Mouse (Mus musculus): ENCODE results near the gene Kcne3. TPM values are rescaled to one million over a fixed set of nuclear protein-coding genes. Genes with fewer than 3 reads are reported as not detected.

Kcne3 gene
- 2.4 and 3.0 TPM in 2 replicates for polyA plus RNA-seq (2015; fragmentation: Nextera tagmentation; extraction: Ambion mirVana)

- WGBS: 66% methylated on average over 3 of the region's 3 CpGs
- ATAC-seq (ENCODE audit: low read depth): no peak
- no peaks in the 10 kb centered on the region for H3K9me3 ChIP-seq (ENCODE audit: control insufficient read depth, low read length)
- H3K36me3 ChIP-seq (ENCODE audit: control insufficient read depth, insufficient read depth, low read length): no peaks in the 10 kb centered on the region
- no peak within 1 kb of the TSS for H3K4me3 ChIP-seq (ENCODE audit: low read length)
- H3K27me3 ChIP-seq (ENCODE audit: control insufficient read depth, insufficient read depth, low read depth, low read length): peaks cover 2% of the 10 kb centered on the region; the same call in 1 of the 2 replicates
- no peak within 1 kb of the TSS for H3K27ac ChIP-seq (ENCODE audit: low read length)
- no peak within 1 kb of the TSS for H3K4me2 ChIP-seq (ENCODE audit: low read depth, low read length)
- H3K9ac ChIP-seq (ENCODE audit: low read length): no peak within 1 kb of the TSS
- H3K4me1 ChIP-seq (replicated peaks; ENCODE audit: control insufficient read depth, insufficient read depth, low read length): peaks cover 10% of the 10 kb centered on the region
Measured at GRCm38 (mm10) chr7:100176269-100176668, at the start of gene Kcne3. Gene Kcne3 (plus strand): TSS chr7:100176502.

DNA sequence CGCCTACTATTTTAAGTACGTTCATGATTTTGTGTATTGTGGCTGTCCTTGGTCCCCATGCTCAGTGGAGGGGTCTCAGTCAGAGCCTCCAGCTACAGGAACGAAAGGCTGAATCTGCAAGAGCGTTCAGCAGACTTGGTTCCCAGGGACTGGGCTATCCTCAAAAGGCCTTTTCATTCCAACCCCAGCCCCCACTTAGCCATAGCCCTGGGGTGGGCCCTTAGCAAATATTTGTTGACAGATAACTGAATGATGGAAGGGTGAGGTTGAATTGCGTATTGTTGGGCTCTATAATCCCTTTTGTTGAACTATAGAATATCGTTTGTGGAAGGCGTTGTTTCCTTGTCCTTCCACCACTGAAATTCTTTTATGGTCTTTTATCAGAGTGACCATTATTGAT is 49.8 kb upstream of the Kcne3 start:
- H3K27ac ChIP-seq (ENCODE audit: low read length): no peak overlapping the region

DNA sequence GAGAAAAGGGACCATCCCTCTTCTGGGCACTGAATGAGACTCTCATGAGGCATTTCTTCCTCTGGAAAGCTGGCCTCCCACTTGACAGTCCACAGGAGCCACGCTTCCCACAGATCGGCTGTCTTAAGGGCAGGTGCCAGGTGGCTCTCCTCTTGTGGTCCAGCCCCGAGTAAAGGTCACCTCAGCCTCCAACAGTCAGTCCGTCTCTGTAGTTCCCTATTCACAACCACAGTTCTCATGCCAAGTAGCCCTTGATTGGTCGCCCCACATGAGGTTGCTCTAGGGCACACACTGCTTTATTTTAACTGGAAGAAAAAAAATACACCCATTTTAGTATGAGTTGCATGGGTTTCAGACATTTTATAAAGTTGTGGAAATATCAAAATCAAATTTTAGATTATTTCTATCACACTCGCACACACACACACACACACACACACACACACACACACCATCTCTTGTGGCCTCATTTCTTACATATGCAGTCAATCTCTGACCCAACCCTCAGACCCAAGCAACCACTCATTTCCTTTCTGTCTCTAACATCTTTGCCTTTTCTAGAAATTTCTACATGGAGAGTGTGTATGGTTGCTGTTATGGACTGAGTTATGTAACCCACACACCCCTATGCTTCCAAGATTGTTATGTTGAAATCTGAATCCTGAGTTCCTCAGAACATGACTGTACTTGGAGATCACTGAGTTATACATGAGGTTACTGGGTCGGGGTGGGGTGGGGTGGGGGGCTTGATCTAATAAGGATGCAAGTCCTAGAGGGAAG is 47.9 kb upstream of the Kcne3 start:
- Histone ChIP-seq H3K27me3 (ENCODE audit: control insufficient read depth, insufficient read depth, low read depth, low read length) (no peaks in the 10 kb centered on the region), H3K9me3 (ENCODE audit: control insufficient read depth, low read length) (no peaks in the 10 kb centered on the region), H3K36me3 (ENCODE audit: control insufficient read depth, insufficient read depth, low read length) (no peaks in the 10 kb centered on the region), H3K27ac (ENCODE audit: low read length) (no peak overlapping the region), H3K4me1 (replicated peaks; ENCODE audit: control insufficient read depth, insufficient read depth, low read length) (no peaks in the 10 kb centered on the region), H3K9ac (ENCODE audit: low read length) (no peak overlapping the region), H3K4me2 (ENCODE audit: low read depth, low read length) (no peak overlapping the region), H3K4me3 (ENCODE audit: low read length) (no peak overlapping the region)
- ATAC-seq (ENCODE audit: low read depth): no peak
- 68% methylated on average over 7 of the region's 7 CpGs for WGBS

More for the DNA sequence above, 49.8 kb upstream of the Kcne3 start:
- no peak for ATAC-seq (ENCODE audit: low read depth)
- Histone ChIP-seq H3K9me3 (ENCODE audit: control insufficient read depth, low read length) (no peaks in the 10 kb centered on the region), H3K4me1 (replicated peaks; ENCODE audit: control insufficient read depth, insufficient read depth, low read length) (no peaks in the 10 kb centered on the region), H3K4me2 (ENCODE audit: low read depth, low read length) (no peak overlapping the region), H3K36me3 (ENCODE audit: control insufficient read depth, insufficient read depth, low read length) (no peaks in the 10 kb centered on the region), H3K27me3 (ENCODE audit: control insufficient read depth, insufficient read depth, low read depth, low read length) (no peaks in the 10 kb centered on the region), H3K4me3 (ENCODE audit: low read length) (no peak overlapping the region), H3K9ac (ENCODE audit: low read length) (no peak overlapping the region)
- WGBS: 64% methylated on average over 7 of the region's 7 CpGs

- H3K27ac ChIP-seq (ENCODE audit: low read length): no peak overlapping the region
- ATAC-seq (ENCODE audit: low read depth): no peak
- no peaks in the 10 kb centered on the region for H3K36me3 ChIP-seq (ENCODE audit: control insufficient read depth, insufficient read depth, low read length)
- H3K4me3 ChIP-seq (ENCODE audit: low read length): no peak overlapping the region
- no peaks in the 10 kb centered on the region for H3K9me3 ChIP-seq (ENCODE audit: control insufficient read depth, low read length)
- H3K4me2 ChIP-seq (ENCODE audit: low read depth, low read length): no peak overlapping the region
- H3K4me1 ChIP-seq (replicated peaks; ENCODE audit: control insufficient read depth, insufficient read depth, low read length): no peaks in the 10 kb centered on the region
- no peaks in the 10 kb centered on the region for H3K27me3 ChIP-seq (ENCODE audit: control insufficient read depth, insufficient read depth, low read depth, low read length)
- WGBS: 43% methylated on average over 6 of the region's 6 CpGs
- no peak overlapping the region for H3K9ac ChIP-seq (ENCODE audit: low read length)
Measured at GRCm38 (mm10) chr7:100130592-100130991, 45.7 kb upstream of the Kcne3 start.

DNA sequence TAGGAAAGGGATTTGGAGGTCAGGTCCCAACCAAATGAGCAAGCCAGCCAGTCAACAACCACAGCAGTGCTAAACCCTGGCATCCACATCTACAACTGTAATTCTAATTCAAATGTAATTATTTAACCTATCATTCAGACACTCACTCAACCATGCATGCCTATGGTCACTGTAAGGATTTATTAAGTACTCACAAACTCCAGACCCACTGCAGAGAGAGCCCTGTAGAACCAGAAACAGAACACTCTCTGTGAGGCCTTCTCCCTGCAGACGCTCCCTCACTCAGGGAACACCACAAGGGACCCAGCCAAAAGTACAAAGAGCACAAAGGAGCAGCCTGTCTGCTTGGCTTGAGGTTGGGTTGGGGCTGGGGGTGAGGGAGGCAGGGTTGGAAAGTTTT is 43.9 kb upstream of the Kcne3 start:
- H3K4me1 ChIP-seq (replicated peaks; ENCODE audit: control insufficient read depth, insufficient read depth, low read length): no peaks in the 10 kb centered on the region
- no peak overlapping the region for H3K9ac ChIP-seq (ENCODE audit: low read length)
- H3K4me3 ChIP-seq (ENCODE audit: low read length): no peak overlapping the region
- no peaks in the 10 kb centered on the region for H3K9me3 ChIP-seq (ENCODE audit: control insufficient read depth, low read length)
- no peak overlapping the region for H3K27ac ChIP-seq (ENCODE audit: low read length)
- no peak for ATAC-seq (ENCODE audit: low read depth)
- H3K4me2 ChIP-seq (ENCODE audit: low read depth, low read length): no peak overlapping the region
- H3K27me3 ChIP-seq (ENCODE audit: control insufficient read depth, insufficient read depth, low read depth, low read length): no peaks in the 10 kb centered on the region
- WGBS: 88% methylated on average over 1 of the region's 1 CpGs
- H3K36me3 ChIP-seq (ENCODE audit: control insufficient read depth, insufficient read depth, low read length): no peaks in the 10 kb centered on the region

- peak; percentile 51; the same call in 1 of the 2 replicates for ATAC-seq (ENCODE audit: low read depth)
- H3K27ac ChIP-seq (ENCODE audit: low read length): no peak overlapping the region
- H3K9ac ChIP-seq (ENCODE audit: low read length): no peak overlapping the region
- H3K4me2 ChIP-seq (ENCODE audit: low read depth, low read length): no peak overlapping the region
- H3K4me1 ChIP-seq (replicated peaks; ENCODE audit: control insufficient read depth, insufficient read depth, low read length): no peaks in the 10 kb centered on the region
- H3K27me3 ChIP-seq (ENCODE audit: control insufficient read depth, insufficient read depth, low read depth, low read length): no peaks in the 10 kb centered on the region
- no peaks in the 10 kb centered on the region for H3K9me3 ChIP-seq (ENCODE audit: control insufficient read depth, low read length)
- 49% methylated on average over 9 of the region's 9 CpGs for WGBS
- H3K36me3 ChIP-seq (ENCODE audit: control insufficient read depth, insufficient read depth, low read length): no peaks in the 10 kb centered on the region
- no peak overlapping the region for H3K4me3 ChIP-seq (ENCODE audit: low read length)
Measured at GRCm38 (mm10) chr7:100137038-100137437, 39.3 kb upstream of the Kcne3 start.

DNA sequence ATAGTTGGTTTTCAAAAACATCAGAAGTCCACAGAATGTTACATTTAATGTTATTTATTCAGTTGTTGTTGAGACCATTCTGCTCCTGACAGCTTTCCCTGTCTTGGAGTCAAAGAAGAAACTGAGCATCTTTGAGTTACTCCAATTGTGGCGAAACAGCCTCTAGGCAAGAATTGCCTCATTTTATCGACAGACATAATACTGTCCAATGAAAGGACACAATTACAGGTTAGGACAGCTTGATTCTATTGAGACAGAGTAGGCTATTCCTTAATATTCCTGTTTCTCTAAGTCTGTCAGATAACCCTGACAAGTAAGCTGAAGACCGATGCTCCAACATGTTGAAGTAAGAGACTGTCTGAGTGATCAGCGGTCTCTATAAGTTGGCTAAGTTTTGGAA is 38.2 kb upstream of the Kcne3 start:
- H3K4me1 ChIP-seq (replicated peaks; ENCODE audit: control insufficient read depth, insufficient read depth, low read length): no peaks in the 10 kb centered on the region
- no peaks in the 10 kb centered on the region for H3K9me3 ChIP-seq (ENCODE audit: control insufficient read depth, low read length)
- H3K27ac ChIP-seq (ENCODE audit: low read length): no peak overlapping the region
- no peak for ATAC-seq (ENCODE audit: low read depth)
- H3K27me3 ChIP-seq (ENCODE audit: control insufficient read depth, insufficient read depth, low read depth, low read length): no peaks in the 10 kb centered on the region
- WGBS: 87% methylated on average over 4 of the region's 4 CpGs
- H3K36me3 ChIP-seq (ENCODE audit: control insufficient read depth, insufficient read depth, low read length): no peaks in the 10 kb centered on the region
- no peak overlapping the region for H3K4me2 ChIP-seq (ENCODE audit: low read depth, low read length)
- H3K4me3 ChIP-seq (ENCODE audit: low read length): no peak overlapping the region
- H3K9ac ChIP-seq (ENCODE audit: low read length): no peak overlapping the region

- no peak overlapping the region for H3K9ac ChIP-seq (ENCODE audit: low read length)
- no peaks in the 10 kb centered on the region for H3K27me3 ChIP-seq (ENCODE audit: control insufficient read depth, insufficient read depth, low read depth, low read length)
- WGBS: 61% methylated on average over 1 of the region's 1 CpGs
- no peak overlapping the region for H3K27ac ChIP-seq (ENCODE audit: low read length)
- no peaks in the 10 kb centered on the region for H3K4me1 ChIP-seq (replicated peaks; ENCODE audit: control insufficient read depth, insufficient read depth, low read length)
- H3K4me2 ChIP-seq (ENCODE audit: low read depth, low read length): no peak overlapping the region
- H3K36me3 ChIP-seq (ENCODE audit: control insufficient read depth, insufficient read depth, low read length): no peaks in the 10 kb centered on the region
- H3K4me3 ChIP-seq (ENCODE audit: low read length): no peak overlapping the region
- H3K9me3 ChIP-seq (ENCODE audit: control insufficient read depth, low read length): no peaks in the 10 kb centered on the region
- ATAC-seq (ENCODE audit: low read depth): no peak
Measured at GRCm38 (mm10) chr7:100140591-100140990, 35.7 kb upstream of the Kcne3 start.

DNA sequence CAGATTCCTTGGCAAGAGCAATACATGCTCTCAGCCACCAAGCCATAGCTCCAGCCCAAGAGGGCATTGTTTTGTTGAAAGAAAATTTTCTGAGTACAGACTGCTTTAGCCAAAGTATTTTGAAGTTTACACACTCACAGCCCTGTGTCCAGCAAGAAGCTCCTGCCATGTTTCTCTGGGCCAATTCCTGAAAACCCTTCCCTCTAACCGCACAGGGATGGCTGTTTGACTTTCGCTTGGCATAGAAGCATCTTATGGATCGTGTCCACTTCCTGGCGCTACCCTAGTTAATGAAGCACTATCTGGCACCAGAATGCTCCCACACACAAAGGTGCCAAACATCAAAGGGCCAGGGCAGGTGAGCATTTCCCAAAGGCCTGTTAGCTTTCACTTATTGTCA is 27.7 kb upstream of the Kcne3 start:
- Histone ChIP-seq H3K27me3 (ENCODE audit: control insufficient read depth, insufficient read depth, low read depth, low read length) (no peaks in the 10 kb centered on the region), H3K36me3 (ENCODE audit: control insufficient read depth, insufficient read depth, low read length) (no peaks in the 10 kb centered on the region), H3K4me3 (ENCODE audit: low read length) (no peak overlapping the region), H3K27ac (ENCODE audit: low read length) (no peak overlapping the region), H3K4me1 (replicated peaks; ENCODE audit: control insufficient read depth, insufficient read depth, low read length) (no peaks in the 10 kb centered on the region), H3K4me2 (ENCODE audit: low read depth, low read length) (no peak overlapping the region), H3K9me3 (ENCODE audit: control insufficient read depth, low read length) (no peaks in the 10 kb centered on the region), H3K9ac (ENCODE audit: low read length) (no peak overlapping the region)
- 82% methylated on average over 4 of the region's 4 CpGs for WGBS
- ATAC-seq (ENCODE audit: low read depth): no peak

Measured in lung, embryonic 16.5 days (tissue).